Mouse (Mus musculus) liver, embryonic 14.5 days (tissue): ENCODE measurements around the gene Cyp2d22. TPM values are rescaled to one million over a fixed set of nuclear protein-coding genes. Genes with fewer than 3 reads are reported as not detected.

Experiments
- ATAC-seq: fragments of 200-750 bp; cut with Nextera tagmentation; 2 replicates; pipeline ENCODE4 v1.8.0; 2017; ENCODE audit warnings: moderate number of reproducible peaks, mild to moderate bottlenecking, moderate library complexity; ENCODE audit not compliant: insufficient read depth
- DNase-seq, 3 experiments: peaks; one replicate each; pipeline ENCODE4 v3.0.0-alpha.2; 2012 to 2013; ENCODE audit warnings: low read depth in 3 of 3, low spot score in 3 of 3
- H3K27ac ChIP-seq: fragments of 300-500 bp; sonication (generic); 2 replicates; pipeline ENCODE4 v1.5.1; 2014; ENCODE audit warnings: moderate library complexity, mild to moderate bottlenecking, control low read depth, inconsistent platforms
- H3K27me3 ChIP-seq: fragments of 300-500 bp; sonication (generic); 2 replicates; pipeline ENCODE4 v1.6.1; 2014; ENCODE audit warnings: mild to moderate bottlenecking, low read length, moderate library complexity; ENCODE audit not compliant: control insufficient read depth, insufficient read depth
- H3K36me3 ChIP-seq: fragments of 300-500 bp; sonication (generic); replicated peaks from 2 replicates; pipeline ENCODE4 v1.6.1; 2014; ENCODE audit warnings: low read depth; ENCODE audit not compliant: control insufficient read depth, insufficient read depth
- H3K4me1 ChIP-seq, 2 experiments: fragments of 200-500 bp in 1 of 2; fragments of 300-500 bp in 1 of 2; sonication (generic) in 1 of 2; replicated peaks; 2 replicates each; pipeline ENCODE4 v1.6.1; 2012 to 2014; ENCODE audit warnings: antibody characterized with exemption in 1 of 2, inconsistent platforms in 1 of 2, low read length in 1 of 2; ENCODE audit not compliant: control insufficient read depth in 2 of 2, insufficient read depth in 2 of 2
- H3K4me2 ChIP-seq: fragments of 300-500 bp; sonication (generic); 2 replicates; pipeline ENCODE4 v1.6.1; 2014; ENCODE audit warnings: low read depth, mild to moderate bottlenecking, control low read depth, moderate library complexity
- H3K4me3 ChIP-seq, 2 experiments: fragments of 200-500 bp in 1 of 2; fragments of 300-500 bp in 1 of 2; sonication (generic) in 1 of 2; 2 replicates each; pipeline ENCODE4 v1.5.1; 2012 to 2014; ENCODE audit warnings: low read depth in 2 of 2, low read length in 2 of 2, mild to moderate bottlenecking in 2 of 2, control low read depth in 1 of 2, inconsistent platforms in 1 of 2, moderate library complexity in 1 of 2; ENCODE audit not compliant: insufficient read depth in 1 of 2
- H3K9ac ChIP-seq: fragments of 300-500 bp; sonication (generic); replicated peaks from 2 replicates; pipeline ENCODE4 v1.6.1; 2014; ENCODE audit warnings: mild to moderate bottlenecking, control low read depth, moderate library complexity
- H3K9me3 ChIP-seq: fragments of 300-500 bp; sonication (generic); 2 replicates; pipeline ENCODE4 v1.6.1; 2016; ENCODE audit warnings: low read length, mixed read lengths; ENCODE audit not compliant: control insufficient read depth
- CTCF ChIP-seq: IDR thresholded peaks from 2 replicates; pipeline ENCODE4 v1.5.1; 2016; ENCODE audit warnings: antibody characterized with exemption, low read depth, control low read depth
- EP300 ChIP-seq: IDR thresholded peaks from 2 replicates; pipeline ENCODE4 v1.6.1; 2016; ENCODE audit warnings: antibody characterized with exemption, low read depth
- WGBS: fragments of 180-500 bp; shearing (Covaris S2); extraction: QIAGEN DNeasy Blood & Tissue Kit; methylation state at CpG from one replicate; pipeline ENCODE4 v1.1.7; 2014; ENCODE audit not compliant: insufficient replicate concordance; 5-methylcytosine and 5-hydroxymethylcytosine counted together
- polyA plus RNA-seq, 2 experiments: library from polyadenylated mRNA; depleted of rRNA in 1 of 2; stranded (reverse) in 1 of 2; unstranded in 1 of 2; fragments of >200 nt; fragmentation: Nextera tagmentation in 1 of 2; extraction: Ambion mirVana in 1 of 2; gene quantifications; 2 replicates each; pipeline versions ENCODE4 v1.2.1 to v1.2.3; 2012 to 2014

Cyp2d22 gene
- polyA plus RNA-seq, 2 experiments, result 8.4 to 14.9 TPM

- peak; percentile 17 to 19 (median 19) for DNase-seq
- Histone ChIP-seq H3K4me1 (no peaks in the 10 kb centered on the region), H3K9me3 (no peaks in the 10 kb centered on the region), H3K36me3 (no peaks in the 10 kb centered on the region), H3K9ac (no peak overlapping the region), H3K27me3 (no peaks in the 10 kb centered on the region), H3K4me3 (no peak overlapping the region), H3K4me2 (no peak overlapping the region), H3K27ac (no peak overlapping the region)
- WGBS, result 34% methylated on average over 16 of the region's 16 CpGs
- TF ChIP-seq CTCF (peak; percentile 86), EP300 (no peak)
- peak; percentile 66; the same call in 1 of the 2 replicates for ATAC-seq
These were observed 37.0 kb upstream of the Cyp2d22 start for GRCm38 (mm10) chr15:82416797-82417789.

GRCm38 (mm10) chr15:82407536-82407935, 27.5 kb upstream of the Cyp2d22 start:
- ATAC-seq (no peak), DNase-seq (no peak)
- Histone ChIP-seq H3K9me3 (no peaks in the 10 kb centered on the region), H3K4me3 (no peak overlapping the region), H3K4me1 (no peaks in the 10 kb centered on the region), H3K36me3 (no peaks in the 10 kb centered on the region), H3K4me2 (no peak overlapping the region), H3K27ac (no peak overlapping the region), H3K27me3 (no peaks in the 10 kb centered on the region), H3K9ac (no peak overlapping the region)
- WGBS, result 63% methylated on average over 4 of the region's 4 CpGs
- TF ChIP-seq CTCF (no peak), EP300 (no peak)

- DNase-seq, result no peak
These were observed 26.9 kb upstream of the Cyp2d22 start, which contains the start of gene Cyp2d10 for GRCm38 (mm10) chr15:82406981-82407380. Gene Cyp2d10 (minus strand): TSS chr15:82407195.

GRCm38 (mm10) chr15:82404163-82404562, 24.1 kb upstream of the Cyp2d22 start:
- no peak for ATAC-seq
- H3K4me2 ChIP-seq, result no peak overlapping the region
- no peak overlapping the region for H3K27ac ChIP-seq
- TF ChIP-seq CTCF, result no peak
- H3K27me3 ChIP-seq, result no peaks in the 10 kb centered on the region
- H3K9ac ChIP-seq, result no peak overlapping the region
- no peaks in the 10 kb centered on the region; a peak in 1 of 4 replicates for H3K4me1 ChIP-seq
- no peak overlapping the region for H3K4me3 ChIP-seq
- 63% methylated on average over 3 of the region's 3 CpGs for WGBS
- no peaks in the 10 kb centered on the region for H3K36me3 ChIP-seq
- no peaks in the 10 kb centered on the region for H3K9me3 ChIP-seq
- DNase-seq, result no peak

More at GRCm38 (mm10) chr15:82406981-82407380, 26.9 kb upstream of the Cyp2d22 start, which contains the start of gene Cyp2d10:
- Histone ChIP-seq H3K9me3 (no peaks in the 10 kb centered on the region), H3K27ac (no peak within 1 kb of the TSS), H3K27me3 (no peaks in the 10 kb centered on the region), H3K4me2 (peak within 1 kb of the TSS; percentile 43), H3K36me3 (no peaks in the 10 kb centered on the region), H3K9ac (no peak within 1 kb of the TSS), H3K4me1 (no peaks in the 10 kb centered on the region), H3K4me3 (peak within 1 kb of the TSS; percentile 10 to 29; a peak in 2 of 4 replicates)
- 65% methylated on average over 6 of the region's 6 CpGs for WGBS
- 0 out of 2 replicates have a peak, but pooled peaks have one; percentile 23 for ATAC-seq
- TF ChIP-seq EP300, result no peak

GRCm38 (mm10) chr15:82403606-82404005, 23.5 kb upstream of the Cyp2d22 start:
- Histone ChIP-seq H3K9ac (no peak overlapping the region), H3K4me2 (no peak overlapping the region), H3K36me3 (no peaks in the 10 kb centered on the region), H3K9me3 (no peaks in the 10 kb centered on the region), H3K4me3 (no peak overlapping the region), H3K27ac (no peak overlapping the region), H3K4me1 (no peaks in the 10 kb centered on the region; a peak in 1 of 4 replicates), H3K27me3 (no peaks in the 10 kb centered on the region)
- WGBS, result 72% methylated on average over 9 of the region's 9 CpGs
- TF ChIP-seq CTCF (no peak), EP300 (no peak)
- DNase-seq (no peak), ATAC-seq (no peak)
